Mouse (Mus musculus) midbrain, embryonic 16.5 days (tissue): Measurements from ENCODE around the gene Tmem169. TPM values are rescaled to one million over a fixed set of nuclear protein-coding genes. Genes with fewer than 3 reads are reported as not detected.
A peak's percentile ranks its signal among the peaks of the same experiment; 100 is the strongest.

Experiments used
- ATAC-seq: fragments of 200-750 bp; cut with Nextera tagmentation; 2 replicates; pipeline ENCODE4 v1.8.0; 2017; ENCODE audit warnings: moderate TSS enrichment
- H3K27ac ChIP-seq: fragments of 300-500 bp; sonication (generic); 2 replicates; pipeline ENCODE4 v1.5.1; 2014; ENCODE audit warnings: mild to moderate bottlenecking, low read length, mixed read lengths
- H3K27me3 ChIP-seq: fragments of 300-500 bp; sonication (generic); 2 replicates; pipeline ENCODE4 v1.6.1; 2014; ENCODE audit warnings: low read depth, low read length, mixed read lengths; ENCODE audit not compliant: control insufficient read depth, insufficient read depth
- H3K36me3 ChIP-seq: fragments of 300-500 bp; sonication (generic); 2 replicates; pipeline ENCODE4 v1.6.1; 2014; ENCODE audit warnings: mild to moderate bottlenecking, low read length, moderate library complexity, mixed read lengths; ENCODE audit not compliant: control insufficient read depth, insufficient read depth
- H3K4me1 ChIP-seq: fragments of 300-500 bp; sonication (generic); 2 replicates; pipeline ENCODE4 v1.6.1; 2014; ENCODE audit warnings: mild to moderate bottlenecking, low read length, mixed read lengths; ENCODE audit not compliant: control insufficient read depth, insufficient read depth
- H3K4me2 ChIP-seq: fragments of 300-500 bp; sonication (generic); 2 replicates; pipeline ENCODE4 v1.6.1; 2014; ENCODE audit warnings: mild to moderate bottlenecking, low read length, mixed read lengths
- H3K4me3 ChIP-seq: fragments of 300-500 bp; sonication (generic); 2 replicates; pipeline ENCODE4 v1.5.1; 2014; ENCODE audit warnings: low read depth, mild to moderate bottlenecking, low read length, moderate library complexity, mixed read lengths
- H3K9ac ChIP-seq: fragments of 300-500 bp; sonication (generic); 2 replicates; pipeline ENCODE4 v1.6.1; 2014; ENCODE audit warnings: low read depth, low read length, mixed read lengths
- H3K9me3 ChIP-seq: fragments of 300-500 bp; sonication (generic); replicated peaks from 2 replicates; pipeline ENCODE4 v1.6.1; 2014; ENCODE audit warnings: mild to moderate bottlenecking, low read length, mixed read lengths; ENCODE audit not compliant: control insufficient read depth, poor library complexity, severe bottlenecking
- WGBS: fragments of 180-500 bp; shearing (Covaris S2); extraction: QIAGEN DNeasy Blood & Tissue Kit; methylation state at CpG from one replicate; pipeline ENCODE4 v1.1.7; 2014; 5-methylcytosine and 5-hydroxymethylcytosine counted together
- polyA plus RNA-seq: library from polyadenylated mRNA; unstranded; fragments of >200 nt; fragmentation: Nextera tagmentation; extraction: Ambion mirVana; gene quantifications from 2 replicates; pipeline ENCODE4 v1.2.1, GENCODE M21; 2015

The Tmem169 gene
- polyA plus RNA-seq, 1 experiment from 2014 or later = 40.8 TPM

- H3K27me3 ChIP-seq = no peaks in the 10 kb centered on the region
- no peaks in the 10 kb centered on the region for H3K4me1 ChIP-seq
- H3K4me3 ChIP-seq = no peak overlapping the region
- no peak overlapping the region for H3K4me2 ChIP-seq
- no peaks in the 10 kb centered on the region for H3K9me3 ChIP-seq
- H3K9ac ChIP-seq = no peak overlapping the region
- no peak overlapping the region for H3K27ac ChIP-seq
- 75% methylated on average over 4 of the region's 4 CpGs for WGBS
- no peak for ATAC-seq
- H3K36me3 ChIP-seq = peaks cover 7% of the 10 kb centered on the region; the same call in 1 of the 2 replicates
Observed at GRCm38 (mm10) chr1:72293869-72294663, 9.9 kb downstream of the Tmem169 start.

- ATAC-seq = no peak
- no peak overlapping the region for H3K27ac ChIP-seq
- no peak overlapping the region for H3K4me3 ChIP-seq
- H3K27me3 ChIP-seq = no peaks in the 10 kb centered on the region
- H3K9me3 ChIP-seq = no peaks in the 10 kb centered on the region
- H3K4me1 ChIP-seq = no peaks in the 10 kb centered on the region
- peaks cover 17% of the 10 kb centered on the region for H3K36me3 ChIP-seq
- 85% methylated on average over 8 of the region's 8 CpGs for WGBS
- no peak overlapping the region for H3K4me2 ChIP-seq
- no peak overlapping the region for H3K9ac ChIP-seq
Observed at GRCm38 (mm10) chr1:72295746-72296145, 11.6 kb downstream of the Tmem169 start.

GRCm38 (mm10) chr1:72301845-72302244 lies 17.7 kb downstream of the Tmem169 start:
- Histone ChIP-seq H3K4me3 (no peak overlapping the region), H3K4me1 (no peaks in the 10 kb centered on the region; the same call in 1 of the 2 replicates), H3K9me3 (no peaks in the 10 kb centered on the region), H3K4me2 (no peak overlapping the region), H3K9ac (no peak overlapping the region), H3K27me3 (no peaks in the 10 kb centered on the region), H3K36me3 (peaks cover 18% of the 10 kb centered on the region), H3K27ac (no peak overlapping the region)
- WGBS = 93% methylated on average over 1 of the region's 1 CpGs
- no peak for ATAC-seq

GRCm38 (mm10) chr1:72306241-72306640 lies 22.1 kb downstream of the Tmem169 start:
- H3K36me3 ChIP-seq = no peaks in the 10 kb centered on the region
- no peak overlapping the region for H3K27ac ChIP-seq
- no peak overlapping the region for H3K4me3 ChIP-seq
- no peak for ATAC-seq
- no peaks in the 10 kb centered on the region for H3K9me3 ChIP-seq
- H3K9ac ChIP-seq = peak overlapping the region; percentile 11; the same call in 1 of the 2 replicates
- WGBS = 42% methylated on average over 3 of the region's 3 CpGs
- peaks cover 6% of the 10 kb centered on the region for H3K4me1 ChIP-seq
- peak overlapping the region; percentile 71; the same call in 1 of the 2 replicates for H3K4me2 ChIP-seq
- H3K27me3 ChIP-seq = no peaks in the 10 kb centered on the region

GRCm38 (mm10) chr1:72306679-72307181 lies 22.6 kb downstream of the Tmem169 start:
- H3K9me3 ChIP-seq = no peaks in the 10 kb centered on the region
- H3K9ac ChIP-seq = peak overlapping the region; percentile 77; the same call in 1 of the 2 replicates
- H3K4me3 ChIP-seq = peak overlapping the region; percentile 65
- peaks cover 6% of the 10 kb centered on the region for H3K4me1 ChIP-seq
- no peaks in the 10 kb centered on the region for H3K27me3 ChIP-seq
- no peaks in the 10 kb centered on the region for H3K36me3 ChIP-seq
- peak overlapping the region; percentile 71 for H3K4me2 ChIP-seq
- 2% methylated on average over 11 of the region's 11 CpGs for WGBS
- H3K27ac ChIP-seq = peak overlapping the region; percentile 90
- peak; percentile 90 for ATAC-seq

- WGBS = under 1% methylated on average over 21 of the region's 21 CpGs
- Histone ChIP-seq H3K36me3 (no peaks in the 10 kb centered on the region), H3K27ac (peak within 1 kb of the TSS; percentile 90), H3K4me1 (peaks cover 6% of the 10 kb centered on the region), H3K27me3 (no peaks in the 10 kb centered on the region), H3K4me3 (peak within 1 kb of the TSS; percentile 65), H3K9me3 (no peaks in the 10 kb centered on the region), H3K9ac (peak within 1 kb of the TSS; percentile 77), H3K4me2 (peak within 1 kb of the TSS; percentile 71)
- ATAC-seq = peak; percentile 99
Observed at GRCm38 (mm10) chr1:72307317-72307798, 23.2 kb downstream of the Tmem169 start, which contains the start of gene Xrcc5. Gene Xrcc5, plus strand, starts transcription at chr1:72307421.

- no peak overlapping the region for H3K4me3 ChIP-seq
- no peak for ATAC-seq
- 68% methylated on average over 4 of the region's 4 CpGs for WGBS
Observed at GRCm38 (mm10) chr1:72308919-72309318, 24.8 kb downstream of the Tmem169 start.

GRCm38 (mm10) chr1:72309744-72310424 lies 25.7 kb downstream of the Tmem169 start:
- WGBS = 61% methylated on average over 6 of the region's 6 CpGs
- no peak overlapping the region for H3K9ac ChIP-seq
- no peak overlapping the region for H3K4me3 ChIP-seq
- H3K4me2 ChIP-seq = no peak overlapping the region
- H3K9me3 ChIP-seq = no peaks in the 10 kb centered on the region
- H3K27ac ChIP-seq = no peak overlapping the region
- no peaks in the 10 kb centered on the region for H3K36me3 ChIP-seq
- no peak for ATAC-seq
- H3K4me1 ChIP-seq = peaks cover 6% of the 10 kb centered on the region
- H3K27me3 ChIP-seq = no peaks in the 10 kb centered on the region

More at GRCm38 (mm10) chr1:72308919-72309318, 24.8 kb downstream of the Tmem169 start:
- Histone ChIP-seq H3K9me3 (no peaks in the 10 kb centered on the region), H3K27me3 (no peaks in the 10 kb centered on the region), H3K36me3 (no peaks in the 10 kb centered on the region), H3K27ac (no peak overlapping the region), H3K4me2 (no peak overlapping the region), H3K9ac (no peak overlapping the region), H3K4me1 (peaks cover 6% of the 10 kb centered on the region)
